Mouse (Mus musculus): ENCODE results near the gene Stxbp6. TPM values are rescaled to one million over a fixed set of nuclear protein-coding genes. Genes with fewer than 3 reads are reported as not detected.

Gene Stxbp6
- polyA plus RNA-seq, 1 experiment from 2014 or later, result 15.5 TPM

DNA sequence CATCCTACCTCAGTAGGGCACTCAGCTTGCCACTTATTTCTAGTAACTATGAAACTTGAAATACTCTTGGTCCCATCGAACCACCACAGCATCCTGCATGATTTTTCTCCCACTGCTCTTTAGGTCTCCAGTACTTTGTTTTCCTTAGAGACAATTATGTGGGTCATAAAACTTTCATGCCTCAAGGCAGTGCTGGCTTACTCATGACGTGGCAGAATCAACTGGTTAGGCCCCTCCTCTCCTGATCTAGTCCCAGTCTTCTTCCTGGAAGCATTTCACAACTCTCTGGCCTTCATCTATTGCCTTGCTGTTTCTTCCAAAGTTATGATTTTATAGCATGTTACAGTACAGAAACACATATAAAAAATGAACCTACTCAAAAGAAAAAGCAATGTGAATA lies 201.8 kb downstream of the Stxbp6 start:
- no peaks in the 10 kb centered on the region for H3K4me1 ChIP-seq (replicated peaks; ENCODE audit: control insufficient read depth, insufficient read depth, low read length)
- DNase-seq (ENCODE audit: low spot score), result no peak
- H3K4me3 ChIP-seq (ENCODE audit: low read depth, low read length), result no peak overlapping the region
- H3K9me3 ChIP-seq (ENCODE audit: control insufficient read depth, low read length), result no peaks in the 10 kb centered on the region
- WGBS, result 77% methylated on average over 2 of the region's 2 CpGs
- H3K36me3 ChIP-seq (ENCODE audit: control insufficient read depth, insufficient read depth, low read length), result no peaks in the 10 kb centered on the region
- ATAC-seq (ENCODE audit: low FRiP score), result no peak
- no peak overlapping the region for H3K27ac ChIP-seq (ENCODE audit: low read depth, low read length)
- H3K9ac ChIP-seq (ENCODE audit: low read depth, low read length), result no peak overlapping the region
- H3K4me2 ChIP-seq (replicated peaks; ENCODE audit: low read depth, low read length), result no peak overlapping the region
- H3K27me3 ChIP-seq (ENCODE audit: control insufficient read depth, insufficient read depth, low read length), result no peaks in the 10 kb centered on the region

DNA sequence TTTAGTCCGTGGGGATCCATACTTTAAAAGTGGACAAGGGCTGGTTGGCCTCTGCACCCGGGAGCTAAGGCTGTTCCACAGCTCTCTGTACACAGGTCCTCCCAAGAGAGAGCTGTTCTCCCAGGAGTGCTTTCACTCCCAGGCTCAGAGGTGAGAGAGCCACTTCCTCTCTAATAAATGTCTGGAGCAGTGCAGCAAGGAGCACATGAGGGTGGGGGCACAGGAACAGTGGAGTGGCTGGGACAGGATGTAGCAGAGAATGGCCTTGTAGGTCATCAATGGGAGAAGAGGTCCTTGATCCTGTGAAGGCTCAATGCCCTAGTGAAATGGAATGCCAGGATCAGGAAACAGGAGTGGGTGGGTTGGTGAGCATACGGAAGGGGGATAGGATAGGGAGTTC lies 209.1 kb downstream of the Stxbp6 start:
- H3K4me1 ChIP-seq (replicated peaks; ENCODE audit: control insufficient read depth, insufficient read depth, low read length), result no peaks in the 10 kb centered on the region
- H3K36me3 ChIP-seq (ENCODE audit: control insufficient read depth, insufficient read depth, low read length), result no peaks in the 10 kb centered on the region
- ATAC-seq (ENCODE audit: low FRiP score), result no peak
- no peak overlapping the region for H3K4me3 ChIP-seq (ENCODE audit: low read depth, low read length)
- H3K9ac ChIP-seq (ENCODE audit: low read depth, low read length), result no peak overlapping the region
- H3K4me2 ChIP-seq (replicated peaks; ENCODE audit: low read depth, low read length), result no peak overlapping the region
- no peak for DNase-seq (ENCODE audit: low spot score)
- H3K9me3 ChIP-seq (ENCODE audit: control insufficient read depth, low read length), result no peaks in the 10 kb centered on the region
- WGBS, result 86% methylated on average over 3 of the region's 3 CpGs
- H3K27ac ChIP-seq (ENCODE audit: low read depth, low read length), result no peak overlapping the region
- no peaks in the 10 kb centered on the region for H3K27me3 ChIP-seq (ENCODE audit: control insufficient read depth, insufficient read depth, low read length)

GRCm38 (mm10) chr12:44859454-44859853 lies 215.1 kb downstream of the Stxbp6 start:
- Histone ChIP-seq H3K9ac (ENCODE audit: low read depth, low read length) (no peak overlapping the region), H3K36me3 (ENCODE audit: control insufficient read depth, insufficient read depth, low read length) (no peaks in the 10 kb centered on the region), H3K4me2 (replicated peaks; ENCODE audit: low read depth, low read length) (no peak overlapping the region), H3K27ac (ENCODE audit: low read depth, low read length) (no peak overlapping the region), H3K27me3 (ENCODE audit: control insufficient read depth, insufficient read depth, low read length) (no peaks in the 10 kb centered on the region), H3K4me1 (replicated peaks; ENCODE audit: control insufficient read depth, insufficient read depth, low read length) (no peaks in the 10 kb centered on the region), H3K4me3 (ENCODE audit: low read depth, low read length) (no peak overlapping the region), H3K9me3 (ENCODE audit: control insufficient read depth, low read length) (no peaks in the 10 kb centered on the region)
- WGBS, result 65% methylated on average over 5 of the region's 5 CpGs
- no peak for ATAC-seq (ENCODE audit: low FRiP score)
- DNase-seq (ENCODE audit: low spot score), result no peak

DNA sequence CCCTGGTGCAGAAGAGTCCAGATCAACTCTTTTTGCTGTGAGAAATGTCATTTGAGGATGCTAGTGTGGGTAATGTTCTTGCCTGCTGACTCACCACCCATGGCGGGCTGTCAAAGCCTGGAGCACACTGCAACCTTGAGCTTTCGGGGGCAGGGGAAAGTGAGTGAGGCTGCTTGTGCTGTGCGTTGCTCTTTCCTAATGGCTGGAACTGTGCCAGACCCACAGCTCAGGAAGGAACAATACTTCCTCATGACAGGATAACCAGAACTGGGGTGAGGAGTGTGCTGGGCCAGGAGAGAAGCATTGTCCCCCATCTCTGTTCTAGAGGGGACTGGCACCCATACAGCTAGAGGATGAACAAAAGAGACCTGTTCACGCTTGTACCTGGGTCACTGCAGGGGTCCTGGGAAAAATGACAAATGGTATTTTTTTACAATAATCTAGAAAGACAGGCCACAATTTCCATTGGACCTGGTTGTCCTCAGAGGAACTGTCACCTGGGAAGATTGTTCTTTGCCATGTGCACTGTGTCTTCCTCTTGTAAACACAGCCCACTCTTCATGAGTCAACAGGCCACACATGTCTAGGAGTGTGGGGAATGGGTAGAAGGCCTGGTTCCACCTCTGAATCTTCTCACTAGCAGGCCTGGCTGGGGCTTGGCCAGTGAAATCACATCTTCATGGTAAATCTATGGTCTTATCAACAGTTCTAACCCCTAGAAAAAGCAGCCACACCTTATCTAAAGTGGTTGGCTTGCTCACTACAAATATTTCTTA lies 216.2 kb downstream of the Stxbp6 start:
- DNase-seq (ENCODE audit: low spot score), result peak; percentile 19
- H3K27ac ChIP-seq (ENCODE audit: low read depth, low read length), result no peak overlapping the region
- WGBS, result 62% methylated on average over 4 of the region's 4 CpGs
- H3K4me1 ChIP-seq (replicated peaks; ENCODE audit: control insufficient read depth, insufficient read depth, low read length), result no peaks in the 10 kb centered on the region
- no peaks in the 10 kb centered on the region for H3K9me3 ChIP-seq (ENCODE audit: control insufficient read depth, low read length)
- no peak overlapping the region for H3K4me2 ChIP-seq (replicated peaks; ENCODE audit: low read depth, low read length)
- H3K4me3 ChIP-seq (ENCODE audit: low read depth, low read length), result no peak overlapping the region
- no peak overlapping the region for H3K9ac ChIP-seq (ENCODE audit: low read depth, low read length)
- 0 out of 2 replicates have a peak, but pooled peaks have one; percentile 27 for ATAC-seq (ENCODE audit: low FRiP score)
- no peaks in the 10 kb centered on the region for H3K27me3 ChIP-seq (ENCODE audit: control insufficient read depth, insufficient read depth, low read length)
- H3K36me3 ChIP-seq (ENCODE audit: control insufficient read depth, insufficient read depth, low read length), result no peaks in the 10 kb centered on the region

GRCm38 (mm10) chr12:44852024-44852423 lies 222.5 kb downstream of the Stxbp6 start:
- Histone ChIP-seq H3K4me1 (replicated peaks; ENCODE audit: control insufficient read depth, insufficient read depth, low read length) (no peaks in the 10 kb centered on the region), H3K36me3 (ENCODE audit: control insufficient read depth, insufficient read depth, low read length) (no peaks in the 10 kb centered on the region), H3K27ac (ENCODE audit: low read depth, low read length) (no peak overlapping the region), H3K27me3 (ENCODE audit: control insufficient read depth, insufficient read depth, low read length) (no peaks in the 10 kb centered on the region), H3K9me3 (ENCODE audit: control insufficient read depth, low read length) (no peaks in the 10 kb centered on the region), H3K4me2 (replicated peaks; ENCODE audit: low read depth, low read length) (no peak overlapping the region), H3K4me3 (ENCODE audit: low read depth, low read length) (no peak overlapping the region), H3K9ac (ENCODE audit: low read depth, low read length) (no peak overlapping the region)
- DNase-seq (ENCODE audit: low spot score), result no peak
- 87% methylated on average over 1 of the region's 1 CpGs for WGBS
- 0 out of 2 replicates have a peak, but pooled peaks have one; percentile 33 for ATAC-seq (ENCODE audit: low FRiP score)

GRCm38 (mm10) chr12:44850516-44850915 lies 224.0 kb downstream of the Stxbp6 start:
- H3K4me3 ChIP-seq (ENCODE audit: low read depth, low read length), result no peak overlapping the region
- WGBS, result 81% methylated on average over 1 of the region's 1 CpGs
- ATAC-seq (ENCODE audit: low FRiP score), result no peak
- no peaks in the 10 kb centered on the region for H3K9me3 ChIP-seq (ENCODE audit: control insufficient read depth, low read length)
- no peak overlapping the region for H3K27ac ChIP-seq (ENCODE audit: low read depth, low read length)
- no peaks in the 10 kb centered on the region for H3K27me3 ChIP-seq (ENCODE audit: control insufficient read depth, insufficient read depth, low read length)
- H3K9ac ChIP-seq (ENCODE audit: low read depth, low read length), result no peak overlapping the region
- H3K4me1 ChIP-seq (replicated peaks; ENCODE audit: control insufficient read depth, insufficient read depth, low read length), result no peaks in the 10 kb centered on the region
- H3K36me3 ChIP-seq (ENCODE audit: control insufficient read depth, insufficient read depth, low read length), result no peaks in the 10 kb centered on the region
- no peak for DNase-seq (ENCODE audit: low spot score)
- no peak overlapping the region for H3K4me2 ChIP-seq (replicated peaks; ENCODE audit: low read depth, low read length)

GRCm38 (mm10) chr12:44848483-44849221 lies 225.9 kb downstream of the Stxbp6 start:
- Histone ChIP-seq H3K4me2 (replicated peaks; ENCODE audit: low read depth, low read length) (no peak overlapping the region), H3K9ac (ENCODE audit: low read depth, low read length) (no peak overlapping the region), H3K36me3 (ENCODE audit: control insufficient read depth, insufficient read depth, low read length) (no peaks in the 10 kb centered on the region), H3K4me3 (ENCODE audit: low read depth, low read length) (no peak overlapping the region), H3K9me3 (ENCODE audit: control insufficient read depth, low read length) (no peaks in the 10 kb centered on the region), H3K27ac (ENCODE audit: low read depth, low read length) (no peak overlapping the region), H3K27me3 (ENCODE audit: control insufficient read depth, insufficient read depth, low read length) (no peaks in the 10 kb centered on the region), H3K4me1 (replicated peaks; ENCODE audit: control insufficient read depth, insufficient read depth, low read length) (no peaks in the 10 kb centered on the region)
- DNase-seq (ENCODE audit: low spot score), result peak; percentile 70
- ATAC-seq (ENCODE audit: low FRiP score), result peak; percentile 62
- 56% methylated on average over 3 of the region's 3 CpGs for WGBS

GRCm38 (mm10) chr12:44840585-44840984 lies 233.9 kb downstream of the Stxbp6 start:
- Histone ChIP-seq H3K36me3 (ENCODE audit: control insufficient read depth, insufficient read depth, low read length) (no peaks in the 10 kb centered on the region), H3K9ac (ENCODE audit: low read depth, low read length) (no peak overlapping the region), H3K9me3 (ENCODE audit: control insufficient read depth, low read length) (no peaks in the 10 kb centered on the region), H3K27me3 (ENCODE audit: control insufficient read depth, insufficient read depth, low read length) (no peaks in the 10 kb centered on the region), H3K4me2 (replicated peaks; ENCODE audit: low read depth, low read length) (no peak overlapping the region), H3K27ac (ENCODE audit: low read depth, low read length) (no peak overlapping the region), H3K4me3 (ENCODE audit: low read depth, low read length) (no peak overlapping the region), H3K4me1 (replicated peaks; ENCODE audit: control insufficient read depth, insufficient read depth, low read length) (no peaks in the 10 kb centered on the region)
- WGBS, result 59% methylated on average over 2 of the region's 2 CpGs
- ATAC-seq (ENCODE audit: low FRiP score) (0 out of 2 replicates have a peak, but pooled peaks have one; percentile 37), DNase-seq (ENCODE audit: low spot score) (no peak)
